Mouse (Mus musculus) B cell, adult 2 months (primary cell): ENCODE results near the gene Six3.

Experiments used
- DNase-seq, 2 experiments: peaks; one replicate each; pipeline ENCODE4 v3.0.0; 2022

Six3 gene

DNA sequence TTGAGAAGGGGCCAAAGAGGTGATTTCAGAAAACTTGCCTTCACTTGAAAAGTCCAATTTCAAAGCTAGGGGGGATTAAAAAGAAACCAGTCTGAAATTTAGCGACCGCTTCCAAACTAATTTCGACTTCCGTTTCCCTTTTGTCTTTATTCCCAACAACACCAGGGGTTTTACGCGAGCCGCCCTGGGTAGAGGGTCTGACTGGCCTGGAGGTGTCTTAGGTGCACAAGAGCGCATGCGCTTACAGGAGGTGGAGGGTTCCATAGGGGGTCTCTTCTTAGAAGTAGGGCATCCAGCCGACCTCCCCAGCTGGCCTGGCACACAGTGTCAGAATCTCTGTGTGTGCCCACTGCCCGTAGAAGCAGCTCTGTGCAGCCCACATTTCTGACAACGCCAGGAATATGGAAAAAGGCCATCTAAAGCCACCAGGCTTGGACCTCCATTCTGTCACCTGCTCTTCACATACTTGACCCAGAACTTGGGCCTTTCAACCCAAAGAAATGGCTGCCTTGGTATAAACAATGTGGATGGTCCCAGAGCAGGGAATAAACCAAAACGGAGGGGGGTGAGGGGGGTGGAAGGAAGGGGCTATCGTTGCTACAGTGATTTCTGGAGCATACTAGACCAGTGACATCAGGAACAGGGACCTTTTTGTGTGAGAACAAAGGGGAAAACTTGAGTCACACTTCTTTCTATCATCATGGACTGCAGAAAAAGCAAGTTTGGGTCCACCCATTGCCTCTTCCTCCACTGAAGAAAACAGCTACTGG lies 12.9 kb downstream of the Six3 start:
- DNase-seq = no peak

GRCm38 (mm10) chr17:85627751-85628150 lies 14.3 kb downstream of the Six3 start:
- no peak for DNase-seq

- no peak for DNase-seq
Observed at GRCm38 (mm10) chr17:85628811-85629210, 15.4 kb downstream of the Six3 start.

DNA sequence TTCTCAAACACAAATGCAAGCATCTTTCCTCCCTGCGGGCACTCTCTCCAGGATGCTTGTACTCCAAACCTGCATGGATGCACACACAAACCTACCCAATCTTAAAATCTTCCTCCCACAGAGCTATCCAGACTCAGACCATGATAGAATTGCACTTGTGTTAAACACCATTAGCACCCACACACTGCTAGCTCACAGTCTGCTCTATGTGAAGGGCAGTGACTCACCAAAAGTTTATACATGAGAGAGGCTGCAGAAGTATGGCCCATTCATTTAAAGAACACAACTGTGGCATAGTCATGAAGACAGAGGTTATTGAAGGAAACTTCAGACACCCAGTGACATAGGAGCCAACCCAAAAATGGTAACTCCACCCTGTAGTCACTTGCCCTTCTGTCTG lies 16.0 kb downstream of the Six3 start:
- DNase-seq = no peak

- no peak for DNase-seq
Observed at GRCm38 (mm10) chr17:85630296-85631050, 17.1 kb downstream of the Six3 start.

GRCm38 (mm10) chr17:85631106-85631505 lies 17.7 kb downstream of the Six3 start:
- no peak for DNase-seq

DNA sequence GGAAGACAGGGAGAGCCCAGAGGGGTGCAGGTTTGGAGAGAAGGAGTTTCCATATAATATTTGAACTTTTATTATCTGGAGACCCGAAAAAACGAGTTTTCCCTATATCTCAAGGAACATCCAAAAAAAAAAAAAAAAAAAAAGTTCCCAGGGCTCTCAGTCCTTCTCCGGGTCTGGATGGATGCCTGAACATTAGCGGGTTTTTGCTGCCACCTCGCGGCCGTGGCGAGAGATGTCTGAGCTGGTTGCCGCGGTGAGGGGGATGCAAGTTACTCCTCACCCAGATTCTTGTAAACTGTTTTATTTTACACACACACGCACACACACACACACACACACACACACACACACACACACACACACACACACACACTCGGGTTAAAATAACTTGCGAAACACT lies 20.2 kb downstream of the Six3 start:
- peak; percentile 64 to 66 for DNase-seq

GRCm38 (mm10) chr17:85637876-85638275 lies 24.5 kb downstream of the Six3 start:
- no peak for DNase-seq

- DNase-seq = no peak
Observed at GRCm38 (mm10) chr17:85645312-85645711, 31.9 kb downstream of the Six3 start.

- peak; percentile 19 to 24 for DNase-seq
Observed at GRCm38 (mm10) chr17:85645718-85646665, 32.6 kb downstream of the Six3 start.

DNA sequence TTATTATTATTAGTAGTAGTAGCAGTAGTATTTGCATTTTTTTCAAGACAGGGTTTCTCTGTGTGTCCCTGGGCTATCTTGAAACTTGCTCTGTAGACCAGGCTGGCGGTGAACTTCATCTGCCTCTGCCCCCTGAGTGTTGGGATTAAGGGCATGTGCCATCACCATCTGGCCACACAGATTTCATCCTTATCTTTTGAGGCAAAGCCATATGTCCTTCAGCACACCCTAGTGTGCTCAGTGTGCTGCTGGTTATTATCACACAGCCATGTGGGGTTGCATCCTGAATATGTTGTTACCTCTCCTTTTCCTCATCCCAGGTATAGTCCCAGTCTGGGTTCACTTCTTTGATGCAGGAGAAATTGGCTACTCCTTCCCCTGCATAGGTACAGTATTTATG lies 46.6 kb downstream of the Six3 start:
- no peak for DNase-seq

GRCm38 (mm10) chr17:85661521-85661920 lies 48.1 kb downstream of the Six3 start:
- DNase-seq = no peak

DNA sequence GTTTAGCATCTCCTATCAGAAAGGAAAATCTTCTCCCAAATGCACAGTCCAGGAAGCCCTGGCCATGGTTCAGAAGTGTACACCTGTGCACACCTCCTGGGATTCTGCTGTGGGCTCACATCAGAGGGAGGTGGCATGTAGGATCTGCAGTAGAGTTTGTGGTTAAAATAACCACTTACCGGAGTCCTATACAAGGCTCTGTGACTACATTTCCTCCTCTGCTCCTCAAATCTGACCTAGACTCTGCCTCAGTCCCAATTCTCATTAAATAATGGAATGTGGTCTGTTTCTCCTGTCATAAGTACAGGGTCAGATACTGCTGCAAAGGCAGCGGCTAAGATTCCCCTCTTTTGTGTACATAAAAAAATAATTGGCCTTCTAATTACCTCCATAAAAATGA lies 50.8 kb downstream of the Six3 start:
- DNase-seq = no peak

DNA sequence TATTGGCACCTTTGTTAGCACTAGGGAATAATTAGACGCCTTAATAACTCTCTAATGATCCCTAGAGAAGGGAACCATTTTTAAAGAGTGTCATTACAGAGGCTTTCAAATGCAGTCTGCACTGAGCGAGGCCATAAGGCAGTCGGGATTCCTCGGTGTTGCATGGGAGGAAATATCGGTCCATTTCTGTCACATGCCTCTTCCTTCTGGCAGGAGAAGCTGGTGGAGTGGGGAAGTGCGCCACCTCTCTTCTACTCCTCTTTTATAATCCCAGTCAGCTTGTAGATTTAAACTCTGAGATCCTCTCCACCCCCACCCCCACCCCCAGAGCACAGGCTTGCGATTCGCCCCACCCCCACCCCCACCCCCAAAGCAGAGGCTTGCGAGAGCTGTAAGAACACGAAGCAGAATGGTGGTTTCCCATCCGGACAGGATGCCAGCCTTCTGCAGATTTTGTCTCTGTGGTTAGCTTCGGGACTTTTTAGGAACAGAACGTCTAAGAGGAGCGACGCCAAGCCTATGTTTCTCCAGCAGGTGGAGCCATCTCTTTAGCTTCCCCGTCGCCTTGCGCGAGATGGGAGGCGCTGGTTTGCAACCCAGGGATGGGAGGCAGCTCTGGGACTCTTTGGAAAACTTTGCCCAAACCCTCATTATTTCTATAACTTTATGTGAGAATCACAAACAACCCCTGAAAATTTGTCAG lies 51.4 kb downstream of the Six3 start:
- DNase-seq = peak in 1 of 2 experiments; percentile 12
